Mouse (Mus musculus) forebrain, embryonic 11.5 days (tissue): ENCODE results near the gene Zfp275. TPM values are rescaled to one million over a fixed set of nuclear protein-coding genes. Genes with fewer than 3 reads are reported as not detected.
"Not testable (repeated sequence)": the region's sequence is repeated elsewhere in the genome, so short reads cannot be mapped to it uniquely, and the experiment has no call there.

Source experiments
- ATAC-seq: fragments of 200-750 bp; cut with Nextera tagmentation; replicated peaks from 2 replicates; pipeline ENCODE4 v1.8.0; 2017; ENCODE audit warnings: moderate TSS enrichment; ENCODE audit not compliant: low FRiP score
- DNase-seq: peaks from one replicate; pipeline ENCODE4 v3.0.0-alpha.2; 2017; ENCODE audit warnings: low spot score
- H3K27ac ChIP-seq: fragments of 300-500 bp; sonication (generic); 2 replicates; pipeline ENCODE4 v1.5.1; 2014; ENCODE audit warnings: low read depth, low read length
- H3K27me3 ChIP-seq: fragments of 300-500 bp; sonication (generic); 2 replicates; pipeline ENCODE4 v1.6.1; 2014; ENCODE audit warnings: mild to moderate bottlenecking, low read length, mixed read lengths; ENCODE audit not compliant: control insufficient read depth, insufficient read depth
- H3K36me3 ChIP-seq: fragments of 300-500 bp; sonication (generic); 2 replicates; pipeline ENCODE4 v1.6.1; 2014; ENCODE audit warnings: mild to moderate bottlenecking, low read length, moderate library complexity, mixed read lengths; ENCODE audit not compliant: control insufficient read depth, insufficient read depth
- H3K4me1 ChIP-seq: fragments of 300-500 bp; sonication (generic); replicated peaks from 2 replicates; pipeline ENCODE4 v1.6.1; 2014; ENCODE audit warnings: low read length, mixed read lengths; ENCODE audit not compliant: control insufficient read depth, insufficient read depth
- H3K4me2 ChIP-seq: fragments of 300-500 bp; sonication (generic); 2 replicates; pipeline ENCODE4 v1.6.1; 2014; ENCODE audit warnings: low read depth, mild to moderate bottlenecking, low read length, moderate library complexity, mixed read lengths; ENCODE audit not compliant: severe bottlenecking
- H3K4me3 ChIP-seq: fragments of 300-500 bp; sonication (generic); 2 replicates; pipeline ENCODE4 v1.5.1; 2014; ENCODE audit warnings: low read depth, low read length
- H3K9ac ChIP-seq: fragments of 300-500 bp; sonication (generic); 2 replicates; pipeline ENCODE4 v1.6.1; 2014; ENCODE audit warnings: low read length
- H3K9me3 ChIP-seq: fragments of 300-500 bp; sonication (generic); 2 replicates; pipeline ENCODE4 v1.6.1; 2016; ENCODE audit warnings: low read length, mixed read lengths; ENCODE audit not compliant: control insufficient read depth
- WGBS: fragments of 180-500 bp; shearing (Covaris S2); extraction: QIAGEN DNeasy Blood & Tissue Kit; methylation state at CpG from one replicate; pipeline ENCODE4 v1.1.7; 2014; 5-methylcytosine and 5-hydroxymethylcytosine counted together
- polyA plus RNA-seq: library from polyadenylated mRNA; unstranded; fragments of >200 nt; fragmentation: Nextera tagmentation; extraction: Ambion mirVana; gene quantifications from 2 replicates; pipeline ENCODE4 v1.2.1, GENCODE M21; 2014

The Zfp275 gene
- 16.9 and 21.0 TPM in 2 replicates for polyA plus RNA-seq

DNA sequence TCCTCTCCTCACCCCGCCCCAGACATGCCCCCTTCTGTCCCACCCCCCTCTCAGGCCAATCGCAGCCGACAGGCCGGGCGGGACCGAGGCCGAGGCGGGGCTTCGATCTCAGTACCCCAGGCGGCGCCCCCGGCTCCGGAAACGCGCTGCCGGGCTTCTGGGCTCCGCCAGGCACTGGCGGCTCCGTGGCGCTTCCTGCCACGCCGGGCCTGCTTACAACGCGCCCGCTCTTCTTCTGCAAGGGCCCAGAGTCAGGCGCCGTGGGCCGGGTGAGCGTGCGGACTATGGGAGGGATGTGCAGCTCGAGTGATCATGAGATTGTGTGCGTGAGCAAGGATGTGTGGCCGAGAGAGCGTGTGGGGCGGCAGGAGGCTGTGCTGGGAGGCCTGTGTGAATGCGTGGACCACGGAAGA lies at the start of gene Zfp275:
Gene Zfp275 (plus strand): TSS at position 139 of the 413 bp plus-strand sequence.
- peak within 1 kb of the TSS; percentile 41 for H3K4me3 ChIP-seq
- no peak within 1 kb of the TSS for H3K27ac ChIP-seq
- no peaks in the 10 kb centered on the region; the same call in 1 of the 2 replicates for H3K4me1 ChIP-seq
- ATAC-seq, result peak; percentile 91
- no peaks in the 10 kb centered on the region for H3K36me3 ChIP-seq
- H3K9me3 ChIP-seq, result no peaks in the 10 kb centered on the region
- WGBS, result 18% methylated on average over 37 of the region's 37 CpGs
- H3K4me2 ChIP-seq, result peak within 1 kb of the TSS; percentile 51
- peak; percentile 87 for DNase-seq
- H3K9ac ChIP-seq, result peak within 1 kb of the TSS; percentile 69
- H3K27me3 ChIP-seq, result no peaks in the 10 kb centered on the region

DNA sequence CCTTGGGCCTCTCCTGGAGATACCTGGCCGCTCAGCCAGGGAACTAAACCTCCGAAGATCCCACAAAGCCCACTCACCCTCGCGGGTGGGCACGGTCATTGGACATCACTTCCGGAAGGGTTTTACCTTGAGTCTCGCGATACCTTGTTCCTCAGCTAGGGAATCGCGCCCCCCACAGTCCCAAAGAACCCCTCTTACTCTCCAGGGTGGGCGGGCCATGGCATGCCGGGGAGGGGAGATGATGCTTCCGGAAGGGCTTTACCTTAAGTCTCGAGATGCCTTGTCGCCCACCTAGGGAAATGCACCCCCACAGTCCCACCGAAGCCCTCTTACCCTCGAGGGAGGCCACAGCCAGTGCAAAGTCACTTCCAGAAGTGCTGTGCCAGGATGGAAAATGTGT lies 49.5 kb upstream of the Zfp275 start, which contains the start of the genes Xlr5a and Xlr5c:
Gene Xlr5a (minus strand): TSS at position 101 of the 400 bp plus-strand sequence.
Gene Xlr5c (minus strand): TSS at position 101 of the 400 bp plus-strand sequence.
- H3K9me3 ChIP-seq, H3K9ac ChIP-seq, H3K27ac ChIP-seq, H3K4me3 ChIP-seq, H3K27me3 ChIP-seq, H3K36me3 ChIP-seq, H3K4me1 ChIP-seq, ATAC-seq, H3K4me2 ChIP-seq, DNase-seq: not testable (repeated sequence)
- WGBS, result 95% methylated on average over 12 of the region's 17 CpGs

DNA sequence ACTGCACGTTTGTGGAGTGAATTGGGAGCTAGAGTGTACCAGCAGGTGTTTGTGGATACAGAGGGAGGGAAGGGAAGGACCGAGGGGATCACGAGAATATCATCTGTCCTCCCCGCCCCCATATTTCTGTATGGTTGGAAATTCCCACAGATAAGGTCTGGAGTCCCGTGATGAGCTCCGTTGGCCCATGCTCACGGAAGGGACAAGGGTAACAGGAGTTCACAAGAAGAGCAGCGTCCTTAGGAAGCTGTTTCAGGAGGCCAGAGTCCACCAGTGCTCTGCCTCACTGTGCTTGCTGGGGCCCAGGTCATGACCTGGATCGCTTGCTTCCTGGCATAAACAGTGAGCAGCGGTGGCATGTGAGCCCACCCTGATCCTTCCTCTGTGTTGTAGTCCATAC lies 46.7 kb upstream of the Zfp275 start:
- not testable (repeated sequence) for H3K4me1 ChIP-seq, H3K9me3 ChIP-seq, H3K4me2 ChIP-seq, H3K27ac ChIP-seq, DNase-seq, H3K27me3 ChIP-seq, H3K36me3 ChIP-seq, ATAC-seq, H3K9ac ChIP-seq, H3K4me3 ChIP-seq
- 85% methylated on average over 6 of the region's 10 CpGs for WGBS

DNA sequence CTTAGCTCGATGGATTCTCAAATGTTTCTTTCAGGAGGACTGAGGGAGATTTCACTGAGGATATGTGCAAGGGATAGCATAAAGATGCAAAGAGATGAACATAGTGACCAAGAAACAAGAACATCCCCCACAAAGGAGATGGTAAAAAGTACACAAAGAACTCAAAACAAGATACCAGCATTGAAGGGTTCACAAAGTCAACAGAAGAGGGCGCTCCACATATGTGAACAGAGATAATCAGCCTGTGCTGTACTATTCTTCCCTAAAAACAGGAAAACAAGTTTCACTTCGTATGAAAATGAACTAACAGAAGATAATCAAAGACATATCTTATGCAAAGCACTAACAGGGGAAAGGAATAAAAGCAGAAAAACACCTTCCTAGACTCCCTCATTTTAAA lies 29.9 kb upstream of the Zfp275 start:
- Histone ChIP-seq H3K36me3 (no peaks in the 10 kb centered on the region), H3K27me3 (no peaks in the 10 kb centered on the region), H3K4me2 (no peak overlapping the region), H3K9me3 (no peaks in the 10 kb centered on the region), H3K4me1 (no peaks in the 10 kb centered on the region), H3K4me3 (no peak overlapping the region), H3K27ac (no peak overlapping the region), H3K9ac (no peak overlapping the region)
- 40% methylated on average over 3 of the region's 3 CpGs for WGBS
- DNase-seq, result no peak
- ATAC-seq, result no peak

DNA sequence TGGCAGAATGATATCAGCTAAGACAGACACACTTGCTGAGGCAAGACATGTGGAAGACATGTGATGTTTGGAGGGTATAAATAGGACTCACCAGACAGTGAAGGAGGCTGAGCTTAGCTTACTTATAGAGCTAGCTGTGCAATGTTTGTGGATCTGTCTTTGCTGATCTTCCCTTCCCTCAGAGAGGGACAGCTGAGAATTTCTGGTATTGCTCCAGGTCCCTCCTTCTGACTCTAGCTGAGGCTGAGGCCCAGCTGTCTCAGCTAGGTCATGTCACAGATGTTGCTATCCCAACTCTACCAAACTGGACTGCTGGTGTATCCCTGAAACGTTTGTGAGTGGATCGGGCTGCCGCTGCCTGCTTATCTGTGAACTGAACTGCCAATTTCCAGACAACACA lies 21.4 kb upstream of the Zfp275 start:
- Histone ChIP-seq H3K4me3 (no peak overlapping the region), H3K27ac (no peak overlapping the region), H3K36me3 (no peaks in the 10 kb centered on the region), H3K4me2 (no peak overlapping the region), H3K4me1 (no peaks in the 10 kb centered on the region), H3K27me3 (no peaks in the 10 kb centered on the region), H3K9ac (no peak overlapping the region), H3K9me3 (no peaks in the 10 kb centered on the region)
- 74% methylated on average over 3 of the region's 3 CpGs for WGBS
- ATAC-seq (no peak), DNase-seq (no peak)

DNA sequence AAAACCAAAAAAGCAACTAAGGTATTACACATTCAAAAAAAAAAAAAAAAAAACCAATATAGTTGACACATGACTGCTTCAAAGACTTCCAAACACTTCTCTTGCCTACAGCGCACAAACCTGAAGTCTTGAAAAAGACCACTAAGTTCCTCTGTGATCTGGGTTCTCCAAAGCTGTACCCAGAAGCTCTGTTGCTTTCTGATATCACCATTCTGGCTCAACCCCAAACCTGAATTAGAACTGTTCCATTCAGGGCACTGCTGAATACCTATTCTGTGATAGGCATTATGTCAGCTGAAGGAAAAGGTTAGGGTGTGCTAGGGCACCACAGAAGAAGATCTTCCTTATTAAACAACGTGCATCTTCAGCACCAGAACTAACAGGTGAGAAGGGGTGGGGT lies 15.2 kb upstream of the Zfp275 start:
- H3K4me1 ChIP-seq, result no peaks in the 10 kb centered on the region
- H3K9me3 ChIP-seq, result no peaks in the 10 kb centered on the region
- no peak for DNase-seq
- no peaks in the 10 kb centered on the region for H3K36me3 ChIP-seq
- H3K4me2 ChIP-seq, result no peak overlapping the region
- H3K27ac ChIP-seq, result no peak overlapping the region
- H3K27me3 ChIP-seq, result no peaks in the 10 kb centered on the region
- 73% methylated on average over 2 of the region's 2 CpGs for WGBS
- no peak overlapping the region for H3K4me3 ChIP-seq
- no peak for ATAC-seq
- no peak overlapping the region for H3K9ac ChIP-seq

DNA sequence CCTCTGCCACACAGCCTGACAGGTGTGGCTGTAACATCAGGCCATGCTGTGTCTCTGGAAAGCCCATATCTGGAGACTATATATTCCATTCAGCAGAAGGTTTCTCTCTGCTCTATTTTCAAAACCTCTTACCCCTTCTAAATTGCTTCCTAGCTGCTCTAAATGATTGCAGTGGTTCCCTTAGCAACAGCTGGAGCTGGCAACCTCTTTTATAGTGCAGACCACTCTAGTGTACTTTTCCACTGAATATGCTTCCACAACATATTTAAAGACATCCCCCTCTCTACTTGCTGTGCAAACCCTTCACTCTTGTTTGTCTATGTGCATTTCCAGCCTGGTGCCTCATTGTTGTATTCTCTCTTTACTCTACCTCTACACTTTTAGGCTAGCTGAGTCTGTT lies 8.9 kb upstream of the Zfp275 start:
- Histone ChIP-seq H3K4me1 (no peaks in the 10 kb centered on the region), H3K9me3 (no peaks in the 10 kb centered on the region), H3K9ac (no peak overlapping the region), H3K4me2 (no peak overlapping the region), H3K36me3 (no peaks in the 10 kb centered on the region), H3K27ac (no peak overlapping the region), H3K27me3 (no peaks in the 10 kb centered on the region), H3K4me3 (no peak overlapping the region)
- no peak for DNase-seq
- ATAC-seq, result no peak

DNA sequence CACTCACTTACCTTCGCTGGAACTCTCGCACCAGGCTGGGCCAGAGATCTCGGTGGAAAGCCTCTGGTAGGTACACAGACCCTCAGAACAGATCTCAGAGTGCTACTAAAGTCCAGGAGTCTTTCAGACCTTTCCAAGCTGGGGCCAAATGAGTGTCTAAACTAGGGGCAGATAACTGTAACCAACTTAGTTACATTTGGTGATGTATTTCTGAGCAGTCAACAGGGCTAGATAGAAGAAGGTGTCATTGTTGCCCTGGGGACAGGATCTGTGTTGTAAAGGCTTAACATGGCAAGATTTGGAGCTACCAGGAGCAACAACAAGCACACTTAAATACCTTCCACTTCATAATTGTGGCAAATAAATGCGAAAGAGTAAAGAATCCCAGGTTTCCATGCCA lies 5.7 kb upstream of the Zfp275 start, which contains the start of gene Gm45015:
Gene Gm45015 (minus strand): TSS at position 101 of the 400 bp plus-strand sequence.
- DNase-seq, result no peak
- no peak within 1 kb of the TSS for H3K9ac ChIP-seq
- no peak within 1 kb of the TSS for H3K4me3 ChIP-seq
- H3K27me3 ChIP-seq, result no peaks in the 10 kb centered on the region
- ATAC-seq, result no peak
- no peak within 1 kb of the TSS for H3K27ac ChIP-seq
- H3K4me2 ChIP-seq, result no peak within 1 kb of the TSS
- H3K36me3 ChIP-seq, result no peaks in the 10 kb centered on the region
- H3K4me1 ChIP-seq, result no peaks in the 10 kb centered on the region
- H3K9me3 ChIP-seq, result no peaks in the 10 kb centered on the region
- 83% methylated on average over 4 of the region's 4 CpGs for WGBS

DNA sequence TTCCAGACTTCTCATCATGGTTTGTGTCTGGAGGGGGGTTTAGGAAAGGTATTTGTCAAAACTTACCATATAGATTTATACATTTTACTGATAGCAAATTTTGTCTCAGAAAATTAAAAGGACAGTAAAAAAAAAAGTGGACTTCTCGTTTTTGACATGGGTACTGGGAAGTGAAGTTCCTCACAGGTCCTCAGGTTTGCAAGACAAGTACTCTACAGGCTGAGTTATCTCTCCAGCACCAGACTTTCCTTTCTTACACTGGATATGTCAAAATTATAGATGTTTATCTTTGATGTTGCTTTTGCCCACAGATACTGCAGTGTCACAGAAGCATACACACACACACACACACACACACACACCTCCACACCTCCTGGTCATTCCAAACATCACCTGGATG lies 948 bp upstream of the Zfp275 start:
- WGBS, result 78% methylated on average over 1 of the region's 1 CpGs
- no peak overlapping the region for H3K4me2 ChIP-seq
- no peak overlapping the region for H3K9ac ChIP-seq

More for the DNA sequence above, 948 bp upstream of the Zfp275 start:
- H3K9me3 ChIP-seq, result no peaks in the 10 kb centered on the region
- no peaks in the 10 kb centered on the region for H3K27me3 ChIP-seq
- H3K4me1 ChIP-seq, result no peaks in the 10 kb centered on the region; the same call in 1 of the 2 replicates
- ATAC-seq (no peak), DNase-seq (no peak)
- no peak overlapping the region for H3K4me3 ChIP-seq
- H3K36me3 ChIP-seq, result no peaks in the 10 kb centered on the region
- H3K27ac ChIP-seq, result no peak overlapping the region
